Mouse (Mus musculus): ENCODE results near the gene Gm4881. TPM values are rescaled to one million over a fixed set of nuclear protein-coding genes. Genes with fewer than 3 reads are reported as not detected.
A peak's percentile ranks its signal among the peaks of the same experiment; 100 is the strongest.

Gm4881 gene
- total RNA-seq (2014; fragmentation: Nextera tagmentation) (not detected in 2 replicates), total RNA-seq (2017) (not detected in 2 replicates), polyA plus RNA-seq (2012) (not detected in 2 replicates)

DNA sequence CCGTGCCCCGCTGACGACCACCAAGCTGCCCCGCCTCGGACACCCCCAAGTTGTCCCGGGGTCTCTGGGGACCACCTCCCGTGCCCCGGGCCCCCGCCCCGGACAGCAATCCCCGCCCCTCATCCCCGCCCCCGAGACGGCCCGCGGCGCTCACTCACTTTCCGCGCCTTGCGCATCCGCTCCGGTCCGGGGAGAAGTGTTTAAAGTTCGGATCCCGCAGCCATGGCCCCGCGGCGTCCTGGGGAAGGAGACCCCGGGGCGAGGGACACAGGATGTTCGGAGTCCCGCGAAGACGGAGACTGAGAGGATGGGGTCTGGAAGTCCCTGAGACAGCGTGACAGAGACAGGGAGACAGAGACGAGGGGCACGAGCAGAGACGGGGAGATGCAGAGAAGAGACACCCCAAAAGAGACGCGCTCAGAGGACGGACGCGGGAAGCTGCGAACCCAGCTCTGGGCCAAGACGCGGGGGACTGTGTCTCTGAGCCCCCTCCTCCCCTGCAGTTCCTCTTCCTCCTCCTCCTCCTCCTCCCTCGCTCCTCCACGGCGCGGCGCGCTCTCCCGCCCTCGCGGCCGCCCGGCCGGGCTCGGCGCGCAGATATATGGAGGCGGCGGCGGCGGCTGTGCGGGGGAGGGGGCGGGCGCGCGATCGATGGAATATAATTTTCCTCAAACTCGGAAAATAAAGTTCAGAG lies at the start of gene Gm4881:
Gm4881 (minus strand) TSS at position 238 of the 694 bp plus-strand sequence.
- Histone ChIP-seq H3K36me3 (replicated peaks) (no peaks in the 10 kb centered on the region), H3K4me1 (ENCODE audit: insufficient read depth, low read depth, low read length) (no peaks in the 10 kb centered on the region), H3K4me3 (ENCODE audit: low read depth, low read length) (no peak within 1 kb of the TSS), H3K9me3 (replicated peaks) (no peaks in the 10 kb centered on the region), H3K27me3 (ENCODE audit: insufficient read depth, low read length) (peaks cover 37% of the 10 kb centered on the region)
- no peak for ATAC-seq (ENCODE audit: extremely low read depth, insufficient number of reproducible peaks, low FRiP score, poor library complexity, severe bottlenecking)
- TF ChIP-seq CTCF (IDR thresholded peaks at IDR 0.05; ENCODE audit: low read depth, low read length), result no peak
- no peak for TF ChIP-seq GATA2 (IDR thresholded peaks at IDR 0.05; ENCODE audit: borderline replicate concordance, low read depth, low read length)
- TF ChIP-seq GATA1 (IDR thresholded peaks at IDR 0.05; ENCODE audit: borderline replicate concordance, low read length), result no peak
- DNase-seq (ENCODE audit: low spot score), result no peak

DNA sequence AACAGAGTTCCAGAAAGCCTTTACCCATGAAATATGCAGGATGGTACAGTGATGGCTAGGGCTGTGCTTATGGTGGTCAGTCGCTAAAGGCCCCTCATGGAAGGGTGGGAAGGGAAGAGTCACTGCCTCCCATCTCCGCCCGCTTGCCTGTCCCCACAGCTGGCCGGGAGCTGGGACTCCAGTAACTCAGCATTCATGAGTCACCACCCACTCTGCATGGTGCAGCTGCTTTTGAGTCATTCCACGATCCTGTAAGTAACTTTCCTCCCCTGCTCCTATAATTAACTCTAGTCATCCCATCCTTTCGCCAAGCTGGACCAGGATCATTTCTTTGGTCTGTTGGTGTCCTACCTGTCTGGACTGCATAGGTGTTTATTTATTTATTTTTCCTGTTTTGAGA lies 48.8 kb upstream of the Gm4881 start:
- peaks cover 21% of the 10 kb centered on the region for H3K27me3 ChIP-seq (ENCODE audit: insufficient read depth, low read length)
- TF ChIP-seq TAL1 (conservative IDR thresholded peaks at IDR 0.05; ENCODE audit: low read depth, low read length) (no peak), CTCF (IDR thresholded peaks at IDR 0.05; ENCODE audit: low read depth, low read length) (no peak), GATA1 (IDR thresholded peaks at IDR 0.05; ENCODE audit: borderline replicate concordance, low read length) (no peak), POLR2AphosphoS5 (IDR thresholded peaks at IDR 0.05; ENCODE audit: insufficient replicate concordance, low read depth, low read length) (no peak), GATA2 (IDR thresholded peaks at IDR 0.05; ENCODE audit: borderline replicate concordance, low read depth, low read length) (no peak)
- H3K4me3 ChIP-seq (ENCODE audit: low read depth, low read length), result no peak overlapping the region
- no peaks in the 10 kb centered on the region for H3K4me1 ChIP-seq (ENCODE audit: insufficient read depth, low read depth, low read length)
- no peak for ATAC-seq (ENCODE audit: extremely low read depth, insufficient number of reproducible peaks, low FRiP score, poor library complexity, severe bottlenecking)
- H3K9me3 ChIP-seq (replicated peaks), result no peaks in the 10 kb centered on the region
- H3K36me3 ChIP-seq (replicated peaks), result no peaks in the 10 kb centered on the region
- no peak for DNase-seq (ENCODE audit: low spot score)

DNA sequence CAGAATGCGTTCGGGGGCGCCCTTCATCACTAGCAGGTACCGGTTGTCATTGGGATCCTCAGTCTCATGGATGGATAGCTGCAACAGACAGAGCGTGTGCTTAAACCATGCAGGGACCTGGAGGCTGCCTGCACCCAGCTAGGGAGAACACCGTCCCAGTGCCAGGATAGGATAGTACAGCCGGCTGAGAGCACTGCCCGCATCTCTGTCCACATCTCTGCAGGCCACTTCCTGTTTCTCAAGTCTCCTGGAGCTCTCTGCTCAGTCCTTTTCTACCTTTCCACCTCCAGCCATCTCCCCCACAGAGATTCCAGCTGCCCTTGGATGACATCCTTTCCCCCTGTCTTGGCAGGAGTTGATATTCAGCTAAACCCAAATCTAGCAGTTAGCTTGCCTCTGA lies 46.2 kb upstream of the Gm4881 start:
- H3K27me3 ChIP-seq (ENCODE audit: insufficient read depth, low read length), result peaks cover 29% of the 10 kb centered on the region
- no peaks in the 10 kb centered on the region for H3K36me3 ChIP-seq (replicated peaks)
- H3K9me3 ChIP-seq (replicated peaks), result no peaks in the 10 kb centered on the region
- no peaks in the 10 kb centered on the region for H3K4me1 ChIP-seq (ENCODE audit: insufficient read depth, low read depth, low read length)
- H3K4me3 ChIP-seq (ENCODE audit: low read depth, low read length), result no peak overlapping the region
- no peak for DNase-seq (ENCODE audit: low spot score)
- ATAC-seq (ENCODE audit: extremely low read depth, insufficient number of reproducible peaks, low FRiP score, poor library complexity, severe bottlenecking), result no peak
- TF ChIP-seq CTCF (IDR thresholded peaks at IDR 0.05; ENCODE audit: low read depth, low read length), result no peak
- no peak for TF ChIP-seq GATA2 (IDR thresholded peaks at IDR 0.05; ENCODE audit: borderline replicate concordance, low read depth, low read length)
- no peak for TF ChIP-seq GATA1 (IDR thresholded peaks at IDR 0.05; ENCODE audit: borderline replicate concordance, low read length)

DNA sequence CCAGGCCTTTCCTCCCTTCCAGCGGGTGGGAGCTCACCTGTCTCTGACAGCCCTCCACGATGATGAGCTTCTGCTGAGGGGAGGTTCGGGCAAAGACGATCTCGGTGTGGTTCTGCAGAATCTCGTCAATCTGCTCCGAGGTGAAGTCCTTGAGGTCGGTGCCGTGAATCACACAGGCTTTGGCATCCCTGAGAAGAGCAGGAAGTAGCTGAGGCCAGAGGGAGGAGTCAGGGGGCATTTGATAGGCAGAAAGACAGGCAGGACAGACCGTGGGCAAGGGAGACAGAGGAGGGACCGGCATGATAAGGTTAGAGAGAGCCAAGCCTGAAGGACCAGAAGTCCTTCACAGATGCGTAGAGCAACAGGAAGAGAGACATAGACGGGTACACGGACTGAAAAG lies 43.6 kb upstream of the Gm4881 start:
- no peak for ATAC-seq (ENCODE audit: extremely low read depth, insufficient number of reproducible peaks, low FRiP score, poor library complexity, severe bottlenecking)
- Histone ChIP-seq H3K9me3 (replicated peaks) (no peaks in the 10 kb centered on the region), H3K4me3 (ENCODE audit: low read depth, low read length) (no peak overlapping the region), H3K27me3 (ENCODE audit: insufficient read depth, low read length) (peaks cover 16% of the 10 kb centered on the region), H3K36me3 (replicated peaks) (no peaks in the 10 kb centered on the region), H3K4me1 (ENCODE audit: insufficient read depth, low read depth, low read length) (no peaks in the 10 kb centered on the region)
- TF ChIP-seq GATA2 (IDR thresholded peaks at IDR 0.05; ENCODE audit: borderline replicate concordance, low read depth, low read length) (no peak), CTCF (IDR thresholded peaks at IDR 0.05; ENCODE audit: low read depth, low read length) (no peak), GATA1 (IDR thresholded peaks at IDR 0.05; ENCODE audit: borderline replicate concordance, low read length) (no peak), POLR2AphosphoS5 (IDR thresholded peaks at IDR 0.05; ENCODE audit: insufficient replicate concordance, low read depth, low read length) (no peak), TAL1 (conservative IDR thresholded peaks at IDR 0.05; ENCODE audit: low read depth, low read length) (no peak)
- no peak for DNase-seq (ENCODE audit: low spot score)

DNA sequence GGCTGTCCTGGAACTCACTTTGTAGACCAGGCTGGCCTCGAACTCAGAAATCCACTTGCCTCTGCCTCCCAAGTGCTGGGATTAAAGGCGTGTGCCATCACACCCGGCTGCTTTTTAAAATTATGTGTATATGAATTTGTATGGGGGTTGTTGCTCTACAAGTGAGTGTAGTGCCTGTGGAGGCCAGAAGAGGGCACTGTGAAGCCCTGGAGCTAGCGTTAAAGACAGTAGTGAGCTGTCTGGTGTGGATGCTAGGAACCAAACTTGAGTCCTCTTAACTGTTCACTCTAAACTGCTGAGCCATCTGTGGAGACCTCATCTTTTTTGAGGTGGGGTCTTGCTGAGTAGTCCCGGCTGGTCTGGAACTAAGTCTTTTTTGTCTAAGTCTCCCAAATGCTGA lies 41.5 kb upstream of the Gm4881 start:
- H3K9me3 ChIP-seq (replicated peaks), result no peaks in the 10 kb centered on the region
- no peaks in the 10 kb centered on the region for H3K4me1 ChIP-seq (ENCODE audit: insufficient read depth, low read depth, low read length)
- no peak overlapping the region for H3K4me3 ChIP-seq (ENCODE audit: low read depth, low read length)
- TF ChIP-seq POLR2AphosphoS5 (IDR thresholded peaks at IDR 0.05; ENCODE audit: insufficient replicate concordance, low read depth, low read length) (no peak), GATA1 (IDR thresholded peaks at IDR 0.05; ENCODE audit: borderline replicate concordance, low read length) (no peak), TAL1 (conservative IDR thresholded peaks at IDR 0.05; ENCODE audit: low read depth, low read length) (no peak), CTCF (IDR thresholded peaks at IDR 0.05; ENCODE audit: low read depth, low read length) (0 out of 2 replicates have a peak, but pooled peaks have one; percentile 15), GATA2 (IDR thresholded peaks at IDR 0.05; ENCODE audit: borderline replicate concordance, low read depth, low read length) (no peak)
- no peak for DNase-seq (ENCODE audit: low spot score)
- ATAC-seq (ENCODE audit: extremely low read depth, insufficient number of reproducible peaks, low FRiP score, poor library complexity, severe bottlenecking), result no peak
- peaks cover 17% of the 10 kb centered on the region; the same call in 1 of the 2 replicates for H3K27me3 ChIP-seq (ENCODE audit: insufficient read depth, low read length)
- H3K36me3 ChIP-seq (replicated peaks), result no peaks in the 10 kb centered on the region

DNA sequence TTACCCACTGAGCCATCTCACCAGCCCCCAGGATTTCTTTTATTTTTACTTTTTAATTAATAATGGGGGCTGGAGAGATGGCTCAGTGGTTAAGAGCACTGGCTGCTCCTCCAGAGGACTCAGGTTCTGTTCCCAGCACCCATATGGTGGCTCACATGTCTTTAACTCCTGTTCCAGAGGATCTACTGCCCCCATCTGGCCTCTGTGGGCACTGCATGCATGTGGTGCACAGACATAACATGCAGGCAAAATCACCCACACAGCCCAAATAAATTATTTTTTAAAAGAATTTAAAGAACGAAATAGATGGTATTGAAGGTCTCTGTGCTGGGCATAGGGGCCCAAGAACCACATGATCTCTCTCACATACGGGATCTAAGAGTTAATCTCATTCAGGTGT lies 40.0 kb upstream of the Gm4881 start:
- ATAC-seq (ENCODE audit: extremely low read depth, insufficient number of reproducible peaks, low FRiP score, poor library complexity, severe bottlenecking) (no peak), DNase-seq (ENCODE audit: low spot score) (no peak)
- Histone ChIP-seq H3K4me1 (ENCODE audit: insufficient read depth, low read depth, low read length) (no peaks in the 10 kb centered on the region), H3K4me3 (ENCODE audit: low read depth, low read length) (no peak overlapping the region), H3K36me3 (replicated peaks) (no peaks in the 10 kb centered on the region), H3K9me3 (replicated peaks) (no peaks in the 10 kb centered on the region), H3K27me3 (ENCODE audit: insufficient read depth, low read length) (peaks cover 21% of the 10 kb centered on the region)
- TF ChIP-seq GATA2 (IDR thresholded peaks at IDR 0.05; ENCODE audit: borderline replicate concordance, low read depth, low read length) (no peak), GATA1 (IDR thresholded peaks at IDR 0.05; ENCODE audit: borderline replicate concordance, low read length) (no peak), POLR2AphosphoS5 (IDR thresholded peaks at IDR 0.05; ENCODE audit: insufficient replicate concordance, low read depth, low read length) (no peak), CTCF (IDR thresholded peaks at IDR 0.05; ENCODE audit: low read depth, low read length) (no peak), TAL1 (conservative IDR thresholded peaks at IDR 0.05; ENCODE audit: low read depth, low read length) (no peak)
